Mouse (Mus musculus): ENCODE results near the gene Gm5128.
"Not testable (repeated sequence)": the region's sequence is repeated elsewhere in the genome, so short reads cannot be mapped to it uniquely, and the experiment has no call there.

DNA sequence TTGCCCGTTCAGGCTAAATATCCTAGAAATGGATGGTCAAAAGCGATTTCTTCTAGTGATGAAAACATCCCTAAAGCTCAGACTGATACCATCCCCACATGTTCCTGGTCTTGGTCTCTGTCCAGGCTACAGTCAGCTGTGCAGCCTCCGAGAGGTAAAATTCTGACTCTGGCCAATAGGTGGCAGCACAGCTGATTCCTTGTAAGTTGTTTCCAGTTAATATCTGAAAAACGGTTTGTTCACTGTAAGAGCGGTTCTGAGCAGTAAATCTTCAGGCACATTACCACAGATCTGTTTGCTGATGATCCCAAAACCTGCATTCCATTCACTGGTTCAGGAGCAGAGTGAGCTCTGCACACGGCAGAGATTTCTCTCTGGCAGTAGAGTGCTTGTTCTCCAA, 12.4 kb upstream of the Gm5128 start:
- not testable (repeated sequence) for TF ChIP-seq CTCF (IDR thresholded peaks at IDR 0.05; ENCODE audit: low read depth); EP300 (optimal IDR thresholded peaks at IDR 0.05)
